Mouse (Mus musculus) stomach, embryonic 15.5 days (tissue): ENCODE measurements at regions not wholly inside any gene's neighbourhood (a gene's known extent, or its start where the extent isn't known, plus 50 kb on each side); places are given as distances from the start of the nearest gene placed in this dataset.

Source experiments
- ATAC-seq: fragments of 200-750 bp; cut with Nextera tagmentation; 2 replicates; pipeline ENCODE4 v1.8.0; 2017; ENCODE audit warnings: low read depth, moderate number of reproducible peaks, moderate TSS enrichment; ENCODE audit not compliant: insufficient read depth, low FRiP score
- H3K27ac ChIP-seq: fragments of 300-500 bp; sonication (generic); 2 replicates; pipeline ENCODE4 v1.5.1; 2015; ENCODE audit warnings: mild to moderate bottlenecking, inconsistent platforms
- H3K27me3 ChIP-seq: fragments of 300-500 bp; sonication (generic); replicated peaks from 2 replicates; pipeline ENCODE4 v1.6.1; 2015; ENCODE audit warnings: inconsistent platforms
- H3K36me3 ChIP-seq: fragments of 300-500 bp; sonication (generic); 2 replicates; pipeline ENCODE4 v1.6.1; 2015; ENCODE audit warnings: inconsistent platforms
- H3K4me1 ChIP-seq: fragments of 300-500 bp; sonication (generic); 2 replicates; pipeline ENCODE4 v1.6.1; 2015; ENCODE audit warnings: inconsistent platforms
- H3K4me2 ChIP-seq: fragments of 300-500 bp; sonication (generic); 2 replicates; pipeline ENCODE4 v1.6.1; 2015; ENCODE audit warnings: mild to moderate bottlenecking, inconsistent platforms
- H3K4me3 ChIP-seq: fragments of 300-500 bp; sonication (generic); replicated peaks from 2 replicates; pipeline ENCODE4 v1.5.1; 2015; ENCODE audit warnings: inconsistent platforms
- H3K9ac ChIP-seq: fragments of 300-500 bp; sonication (generic); 2 replicates; pipeline ENCODE4 v1.6.1; 2015; ENCODE audit warnings: inconsistent platforms
- H3K9me3 ChIP-seq: fragments of 300-500 bp; sonication (generic); 2 replicates; pipeline ENCODE4 v1.6.1; 2016; ENCODE audit warnings: inconsistent platforms
- WGBS: fragments of 180-500 bp; shearing (Covaris S2); methylation state at CpG from one replicate; pipeline ENCODE4 v1.1.7; 2015; 5-methylcytosine and 5-hydroxymethylcytosine counted together

DNA sequence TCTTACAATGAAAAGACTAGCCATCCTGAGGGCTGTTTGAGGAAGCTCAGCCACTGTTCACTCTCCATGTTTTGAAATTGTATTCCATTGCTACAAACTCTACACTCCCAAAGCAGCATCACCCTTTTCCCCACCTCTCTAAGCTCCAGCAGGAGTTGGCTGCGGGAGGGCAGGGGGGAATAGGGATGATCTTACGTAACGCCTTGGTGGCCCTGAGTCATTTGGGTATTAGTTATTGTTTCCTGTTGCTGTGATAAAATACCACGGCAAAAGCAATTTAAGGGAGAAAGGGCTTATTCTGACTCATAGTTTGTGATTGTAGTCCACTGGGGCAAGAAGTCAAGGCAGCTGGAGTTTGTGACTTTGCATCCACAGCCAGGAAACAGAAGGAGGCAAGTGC, 445.5 kb downstream of the 1810013L24Rik start:
- ATAC-seq: no peak
- Histone ChIP-seq H3K4me1 (no peaks in the 10 kb centered on the region), H3K27ac (no peak overlapping the region), H3K9ac (no peak overlapping the region), H3K27me3 (no peaks in the 10 kb centered on the region), H3K4me2 (no peak overlapping the region), H3K4me3 (no peak overlapping the region), H3K9me3 (no peaks in the 10 kb centered on the region), H3K36me3 (no peaks in the 10 kb centered on the region)
- 74% methylated on average over 4 of the region's 4 CpGs for WGBS

DNA sequence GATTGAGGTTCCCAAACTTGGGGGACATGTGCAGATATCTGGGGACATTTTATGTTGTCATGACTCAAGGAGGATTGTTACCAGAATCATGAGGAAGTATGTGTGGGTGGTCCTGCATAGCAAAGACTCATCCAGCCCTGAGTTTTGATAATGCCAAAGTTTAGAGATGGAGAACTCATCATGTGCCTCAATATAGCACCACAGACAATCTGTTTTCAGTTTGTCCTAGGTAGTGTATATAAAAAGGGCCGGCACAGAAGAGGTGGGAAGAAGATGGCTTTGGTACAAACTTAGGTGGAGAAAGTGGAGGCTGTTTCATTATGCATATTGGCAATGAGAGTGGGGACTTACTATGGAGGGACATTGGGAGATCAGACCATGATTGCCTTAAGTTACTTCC, 447.2 kb downstream of the 1810013L24Rik start:
- H3K4me2 ChIP-seq: no peak overlapping the region

DNA sequence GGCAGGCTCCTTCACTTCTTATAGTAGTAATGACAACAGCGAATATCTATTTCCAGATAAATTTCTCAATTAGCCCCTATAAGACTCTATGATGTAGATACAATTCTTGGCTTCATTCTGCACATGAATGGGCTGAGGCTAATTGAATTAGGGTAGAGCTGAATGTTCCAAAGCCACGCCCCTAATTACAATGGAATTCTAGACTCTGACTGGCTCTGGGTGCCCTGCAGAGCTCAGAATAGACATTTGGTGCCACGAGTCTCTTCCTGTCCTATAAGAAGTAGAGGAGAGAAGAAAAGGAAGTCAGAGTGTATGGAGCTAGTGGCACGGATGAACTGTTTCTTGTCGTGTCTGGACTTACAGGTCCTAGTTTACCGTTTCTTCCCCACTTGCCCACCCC, 449.8 kb downstream of the 1810013L24Rik start:
- no peak overlapping the region for H3K4me3 ChIP-seq
- no peak overlapping the region for H3K27ac ChIP-seq
- H3K9ac ChIP-seq: no peak overlapping the region
- no peaks in the 10 kb centered on the region for H3K27me3 ChIP-seq
- no peak for ATAC-seq
- H3K9me3 ChIP-seq: no peaks in the 10 kb centered on the region
- no peaks in the 10 kb centered on the region for H3K4me1 ChIP-seq
- 68% methylated on average over 6 of the region's 6 CpGs for WGBS
- no peaks in the 10 kb centered on the region for H3K36me3 ChIP-seq
- H3K4me2 ChIP-seq: no peak overlapping the region

More for the DNA sequence above, 447.2 kb downstream of the 1810013L24Rik start:
- H3K9me3 ChIP-seq: no peaks in the 10 kb centered on the region
- no peak overlapping the region for H3K27ac ChIP-seq
- H3K27me3 ChIP-seq: no peaks in the 10 kb centered on the region
- 71% methylated on average over 1 of the region's 1 CpGs for WGBS
- no peak overlapping the region for H3K4me3 ChIP-seq
- H3K9ac ChIP-seq: no peak overlapping the region
- H3K36me3 ChIP-seq: no peaks in the 10 kb centered on the region
- H3K4me1 ChIP-seq: no peaks in the 10 kb centered on the region
- ATAC-seq: no peak

DNA sequence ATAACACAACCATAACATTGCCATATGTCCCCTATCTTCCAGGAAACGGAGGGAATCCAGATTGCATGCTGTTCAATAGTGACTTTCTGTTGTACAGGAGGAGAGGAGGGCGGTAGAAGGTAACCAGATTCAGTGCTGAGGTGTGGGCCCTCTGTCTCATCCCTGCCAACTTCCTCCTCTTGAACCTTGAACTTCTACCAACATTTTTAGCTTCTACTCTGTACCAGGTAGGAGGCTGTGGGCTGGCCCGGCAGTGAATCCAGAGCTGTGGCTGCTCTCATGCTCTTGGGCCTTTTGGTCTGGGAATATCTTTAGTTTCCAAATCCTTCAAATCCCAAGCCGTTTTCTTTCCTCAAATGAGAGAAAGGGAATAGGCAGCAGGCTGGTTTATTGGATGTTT, 450.5 kb downstream of the 1810013L24Rik start:
- Histone ChIP-seq H3K9ac (no peak overlapping the region), H3K36me3 (no peaks in the 10 kb centered on the region), H3K27me3 (no peaks in the 10 kb centered on the region), H3K9me3 (no peaks in the 10 kb centered on the region), H3K27ac (no peak overlapping the region), H3K4me3 (no peak overlapping the region), H3K4me1 (no peaks in the 10 kb centered on the region), H3K4me2 (no peak overlapping the region)
- no peak for ATAC-seq
- 62% methylated on average over 4 of the region's 4 CpGs for WGBS

DNA sequence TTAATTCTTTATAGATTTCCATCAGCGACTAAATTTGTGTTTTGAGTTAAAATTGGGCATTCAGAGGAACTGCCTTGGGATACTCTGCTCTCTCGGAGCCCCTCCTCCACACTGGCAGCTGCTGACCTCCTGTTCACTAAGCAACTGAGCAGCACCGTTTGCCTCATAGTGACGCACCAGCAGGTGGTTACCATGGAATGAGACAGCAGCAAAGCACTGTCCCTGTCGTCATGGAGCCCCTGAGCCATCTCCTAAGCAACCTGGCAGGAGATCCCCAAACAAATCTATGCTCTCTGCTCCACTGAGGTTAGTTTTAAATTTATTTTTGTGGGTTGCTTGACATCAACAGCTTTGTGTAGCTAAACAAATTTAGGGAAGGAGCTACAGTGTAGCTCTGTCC, 451.0 kb downstream of the 1810013L24Rik start:
- Histone ChIP-seq H3K27ac (no peak overlapping the region), H3K4me3 (no peak overlapping the region), H3K9me3 (no peaks in the 10 kb centered on the region), H3K27me3 (no peaks in the 10 kb centered on the region), H3K4me1 (no peaks in the 10 kb centered on the region), H3K4me2 (no peak overlapping the region), H3K9ac (no peak overlapping the region), H3K36me3 (no peaks in the 10 kb centered on the region)
- 7% methylated on average over 5 of the region's 5 CpGs for WGBS
- ATAC-seq: no peak; the same call in 1 of the 2 replicates

- H3K4me3 ChIP-seq: no peak overlapping the region
- H3K4me1 ChIP-seq: no peaks in the 10 kb centered on the region
- no peaks in the 10 kb centered on the region for H3K36me3 ChIP-seq
- no peaks in the 10 kb centered on the region for H3K27me3 ChIP-seq
- no peak overlapping the region for H3K27ac ChIP-seq
- no peak overlapping the region for H3K4me2 ChIP-seq
- H3K9ac ChIP-seq: no peak overlapping the region
- H3K9me3 ChIP-seq: no peaks in the 10 kb centered on the region
- WGBS: 42% methylated on average over 3 of the region's 3 CpGs
- no peak for ATAC-seq
These were observed 454.5 kb downstream of the 1810013L24Rik start for GRCm38 (mm10) chr16:9284423-9284822.

DNA sequence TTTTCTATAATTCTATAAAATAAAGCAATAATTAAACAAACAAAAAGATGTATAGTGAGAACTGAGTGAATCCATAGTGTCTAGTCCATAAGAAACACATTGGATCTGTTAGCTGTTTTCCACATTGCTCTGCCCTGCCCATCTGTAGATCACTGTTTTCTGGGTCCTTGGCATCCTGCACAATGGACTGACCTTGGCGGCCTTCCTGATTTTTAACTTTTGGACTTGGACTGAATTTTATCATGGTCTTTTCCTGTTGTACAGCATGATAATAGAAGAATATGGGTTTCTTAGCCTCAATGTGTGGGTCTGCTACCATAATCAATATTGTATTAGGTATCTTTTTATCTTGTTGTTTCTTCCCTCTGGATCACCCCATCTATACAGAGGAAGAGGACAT, 456.0 kb downstream of the 1810013L24Rik start:
- no peak overlapping the region for H3K9ac ChIP-seq
- H3K36me3 ChIP-seq: no peaks in the 10 kb centered on the region
- H3K27me3 ChIP-seq: no peaks in the 10 kb centered on the region
- H3K4me2 ChIP-seq: no peak overlapping the region
- H3K27ac ChIP-seq: no peak overlapping the region
- no peaks in the 10 kb centered on the region for H3K9me3 ChIP-seq
- no peak for ATAC-seq
- 97% methylated on average over 1 of the region's 1 CpGs for WGBS
- H3K4me1 ChIP-seq: no peaks in the 10 kb centered on the region
- H3K4me3 ChIP-seq: no peak overlapping the region

- Histone ChIP-seq H3K4me1 (no peaks in the 10 kb centered on the region), H3K27me3 (no peaks in the 10 kb centered on the region), H3K9ac (no peak overlapping the region), H3K4me2 (no peak overlapping the region), H3K9me3 (no peaks in the 10 kb centered on the region), H3K27ac (no peak overlapping the region), H3K4me3 (no peak overlapping the region), H3K36me3 (no peaks in the 10 kb centered on the region)
- 77% methylated on average over 6 of the region's 6 CpGs for WGBS
- ATAC-seq: no peak
These were observed 457.7 kb downstream of the 1810013L24Rik start for GRCm38 (mm10) chr16:9287557-9287956.

- no peak overlapping the region for H3K9ac ChIP-seq
- no peak overlapping the region for H3K4me3 ChIP-seq
- no peak overlapping the region for H3K4me2 ChIP-seq
- H3K4me1 ChIP-seq: no peaks in the 10 kb centered on the region
- WGBS: 53% methylated on average over 4 of the region's 4 CpGs
- H3K27me3 ChIP-seq: no peaks in the 10 kb centered on the region
- ATAC-seq: no peak
- H3K9me3 ChIP-seq: no peaks in the 10 kb centered on the region
- no peak overlapping the region for H3K27ac ChIP-seq
- H3K36me3 ChIP-seq: no peaks in the 10 kb centered on the region
These were observed 461.6 kb downstream of the 1810013L24Rik start for GRCm38 (mm10) chr16:9291356-9292020.

- ATAC-seq: no peak
- H3K9me3 ChIP-seq: no peaks in the 10 kb centered on the region
- 77% methylated on average over 4 of the region's 4 CpGs for WGBS
- H3K4me2 ChIP-seq: no peak overlapping the region
- H3K9ac ChIP-seq: no peak overlapping the region
- no peaks in the 10 kb centered on the region for H3K27me3 ChIP-seq
- no peaks in the 10 kb centered on the region for H3K36me3 ChIP-seq
- H3K4me1 ChIP-seq: no peaks in the 10 kb centered on the region
- H3K4me3 ChIP-seq: no peak overlapping the region
- no peak overlapping the region for H3K27ac ChIP-seq
These were observed 473.2 kb downstream of the 1810013L24Rik start for GRCm38 (mm10) chr16:9303134-9303533.

- H3K4me1 ChIP-seq: no peaks in the 10 kb centered on the region
- no peak overlapping the region for H3K9ac ChIP-seq
- H3K4me3 ChIP-seq: no peak overlapping the region
- no peaks in the 10 kb centered on the region for H3K36me3 ChIP-seq
- ATAC-seq: no peak
- H3K27me3 ChIP-seq: no peaks in the 10 kb centered on the region
- no peak overlapping the region for H3K4me2 ChIP-seq
- no peaks in the 10 kb centered on the region for H3K9me3 ChIP-seq
- 87% methylated on average over 1 of the region's 1 CpGs for WGBS
- H3K27ac ChIP-seq: no peak overlapping the region
These were observed 474.2 kb downstream of the 1810013L24Rik start for GRCm38 (mm10) chr16:9304079-9304478.

DNA sequence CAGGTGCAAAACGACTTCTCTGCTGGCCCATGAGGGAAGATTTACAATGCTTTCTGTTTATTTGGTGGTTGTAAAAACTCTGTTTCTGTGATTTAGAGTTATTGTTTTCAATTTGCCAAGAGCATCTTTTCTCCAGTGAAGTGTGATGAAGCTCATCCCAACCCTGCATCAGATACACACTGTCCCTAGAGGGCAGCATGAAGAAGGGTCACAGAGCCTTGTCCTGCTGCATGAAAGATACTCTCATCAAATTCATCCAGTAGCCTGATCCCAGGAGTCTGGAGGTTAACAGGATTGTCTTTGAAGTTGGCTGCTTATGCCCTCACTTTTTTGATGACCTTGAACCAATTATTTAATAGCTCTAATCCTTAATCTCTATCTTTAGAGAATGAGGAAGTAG, 480.8 kb downstream of the 1810013L24Rik start:
- Histone ChIP-seq H3K4me1 (no peaks in the 10 kb centered on the region), H3K36me3 (no peaks in the 10 kb centered on the region), H3K27ac (no peak overlapping the region), H3K4me3 (no peak overlapping the region), H3K9me3 (no peaks in the 10 kb centered on the region), H3K9ac (no peak overlapping the region), H3K27me3 (no peaks in the 10 kb centered on the region), H3K4me2 (no peak overlapping the region)
- ATAC-seq: no peak
- WGBS: 31% methylated on average over 1 of the region's 1 CpGs

DNA sequence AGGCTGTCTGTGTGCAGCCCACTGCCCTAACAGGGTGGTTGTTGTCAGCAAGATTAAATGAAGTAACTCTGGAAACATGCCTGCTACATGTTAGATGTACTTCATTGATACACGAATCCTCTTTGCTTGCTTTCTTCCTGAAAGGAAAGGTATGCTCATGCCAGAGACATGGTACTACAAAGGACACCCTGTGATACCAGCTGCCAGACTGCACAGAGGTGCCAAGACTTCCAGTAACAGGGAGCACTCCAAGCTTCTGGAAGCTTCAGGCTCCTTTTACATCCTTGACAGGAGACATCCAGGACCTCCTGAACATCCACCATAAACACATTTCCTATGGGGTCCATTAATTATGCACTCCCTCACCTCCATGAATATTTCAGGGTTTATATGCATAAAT, 505.7 kb downstream of the 1810013L24Rik start:
- no peaks in the 10 kb centered on the region for H3K27me3 ChIP-seq
- WGBS: 85% methylated on average over 1 of the region's 1 CpGs
- no peak overlapping the region for H3K4me3 ChIP-seq
- H3K27ac ChIP-seq: no peak overlapping the region
- H3K4me2 ChIP-seq: no peak overlapping the region
- no peaks in the 10 kb centered on the region for H3K9me3 ChIP-seq
- ATAC-seq: no peak
- no peak overlapping the region for H3K9ac ChIP-seq
- H3K4me1 ChIP-seq: no peaks in the 10 kb centered on the region
- H3K36me3 ChIP-seq: no peaks in the 10 kb centered on the region
